In genomic region chr5:24687696-24688095, GRCm38 (mm10) we compare ENCODE assay signal across 11 mouse cellular contexts. TPM values are rescaled to one million over a fixed set of nuclear protein-coding genes. Genes with fewer than 3 reads are reported as not detected.
DNase-seq lines count a peak whose midpoint lies in the region; ATAC-seq lines count a peak whose summit lies in the region.
"Had no signal": no experiment of that assay in that cellular context is flagged by ENCODE, and none has a peak within 500 bp of the region (broad histone marks: within the 10 kb centered on the region; RNA-seq: fewer than 3 reads in every experiment).

No protein-coding gene starts in this region.

- peak overlapping the region; percentile 30; the same call in 1 of the 2 replicates for H3K9ac ChIP-seq in liver, embryonic 16.5 days (ENCODE audit: low read depth, low read length)

- H3K4me1 ChIP-seq in erythroblast, embryonic 14.5 days (ENCODE audit: control insufficient read depth), result peaks cover 22% of the 10 kb centered on the region
- H3K4me1 ChIP-seq in liver, embryonic 16.5 days (ENCODE audit: control insufficient read depth, low read depth, low read length), result peaks cover 15% of the 10 kb centered on the region

- H3K36me3 ChIP-seq in erythroblast, embryonic 14.5 days (ENCODE audit: control insufficient read depth), result peaks cover 39% of the 10 kb centered on the region
- H3K36me3 ChIP-seq in liver, embryonic 16.5 days (ENCODE audit: control insufficient read depth, insufficient read depth), result peaks cover 12% of the 10 kb centered on the region; the same call in 1 of the 2 replicates

- peak overlapping the region; percentile 9 for H3K4me3 ChIP-seq in erythroblast, embryonic 14.5 days (replicated peaks)
- H3K4me3 ChIP-seq in liver, embryonic 16.5 days (ENCODE audit: low read depth, low read length), result no peak overlapping the region

- peak overlapping the region; percentile 75; the same call in 1 of the 2 replicates for H3K4me2 ChIP-seq in liver, embryonic 16.5 days (ENCODE audit: low read depth, low read length)

- peak; percentile 23 for DNase-seq in R1 (ENCODE audit: low read depth, low spot score)
- peak; percentile 44 for DNase-seq in naive thymus-derived CD4-positive, alpha-beta T cell, adult 2 months (ENCODE audit: low read depth)
- DNase-seq in testis, postnatal 10 days (ENCODE audit: low spot score), result no peak
- DNase-seq in gastrocnemius, postnatal 36 days, result no peak
- DNase-seq in urinary bladder, postnatal 4 days (ENCODE audit: low spot score in 2 of 2), result no peak
- DNase-seq: left cerebral cortex, postnatal 4 days; right cerebral cortex, postnatal 4 days had no signal

- H3K27me3 ChIP-seq in erythroblast, embryonic 14.5 days (ENCODE audit: control insufficient read depth), result no peaks in the 10 kb centered on the region
- no peaks in the 10 kb centered on the region for H3K27me3 ChIP-seq in liver, embryonic 16.5 days (ENCODE audit: control insufficient read depth, insufficient read depth, low read depth, low read length)

- H3K9me3 ChIP-seq in erythroblast, embryonic 14.5 days (ENCODE audit: control insufficient read depth, low read length), result no peaks in the 10 kb centered on the region
- no peaks in the 10 kb centered on the region for H3K9me3 ChIP-seq in liver, embryonic 16.5 days (replicated peaks; ENCODE audit: control insufficient read depth, low read length)

- no peak for ATAC-seq in erythroblast, adult 5-6 weeks (replicated peaks; ENCODE audit: low FRiP score, poor library complexity, severe bottlenecking)
- no peak for ATAC-seq in liver, embryonic 16.5 days (ENCODE audit: low read depth)
- ATAC-seq: intestine, embryonic 16.5 days had no signal

- H3K27ac ChIP-seq in liver, embryonic 16.5 days (ENCODE audit: low read length), result peak overlapping the region; percentile 97

- intact Hi-C loops in gastrocnemius, postnatal 36 days (cut with DNase I), result no loop called here

- WGBS in liver, embryonic 16.5 days (ENCODE audit: insufficient replicate concordance), result 14% methylated on average over 1 of the region's 1 CpGs

RNA-seq across cellular contexts. Expression of gene Nub1, which starts 2.4 kb away (rescaled TPM):
- 1.1 and 2.2 TPM in 2 replicates for polyA plus RNA-seq in erythroblast, embryonic 14.5 days (2012)
- total RNA-seq in erythroblast, adult 5-6 weeks (2015; ENCODE audit: low replicate concordance), result 17.7 and 23.6 TPM in 2 replicates
- 41.7 and 52.3 TPM in 2 replicates for total RNA-seq in erythroblast, adult 5-6 weeks (2017; ENCODE audit: low replicate concordance)
- 12.0 and 13.6 TPM in 2 replicates for polyA plus RNA-seq in liver, embryonic 16.5 days (2015; fragmentation: Nextera tagmentation; extraction: Ambion mirVana)
- 10 to 100 TPM; 23.1 to 29.0 TPM for total RNA-seq in gastrocnemius, postnatal 36 days (2021)

RNA-seq across cellular contexts. Expression of gene Wdr86, which starts 42.8 kb away (rescaled TPM):
- polyA plus RNA-seq in erythroblast, embryonic 14.5 days (2012), result not detected in 2 replicates
- total RNA-seq in erythroblast, adult 5-6 weeks (2015; ENCODE audit: low replicate concordance), result not detected in 2 replicates
- not detected in 2 replicates for total RNA-seq in erythroblast, adult 5-6 weeks (2017; ENCODE audit: low replicate concordance)
- 0.99 and 1.0 TPM in 2 replicates for polyA plus RNA-seq in liver, embryonic 16.5 days (2015; fragmentation: Nextera tagmentation; extraction: Ambion mirVana)
- not detected for total RNA-seq in gastrocnemius, postnatal 36 days (2021)

Comparison
In these comparisons a context has a peak if more than half of its experiments do, and no peak if none do; other contexts are left out.
1. DNase-seq: peak in R1 (single experiment) and naive thymus-derived CD4-positive, alpha-beta T cell, adult 2 months (single experiment); none in testis, postnatal 10 days (single experiment), gastrocnemius, postnatal 36 days (0 of 2) and urinary bladder, postnatal 4 days (0 of 2).